Mouse (Mus musculus) gastrocnemius, postnatal 4 days (tissue): ENCODE measurements around the gene Nudt12. TPM values are rescaled to one million over a fixed set of nuclear protein-coding genes. Genes with fewer than 3 reads are reported as not detected.

Source experiments
- DNase-seq, 2 experiments: peaks; one replicate each; pipeline ENCODE4 v3.0.0; 2021 to 2022; ENCODE audit warnings: low spot score in 2 of 2, mixed read lengths in 2 of 2
- long read RNA-seq, 2 experiments: library from polyadenylated mRNA; stranded (forward); transcript quantifications; one replicate each; pipeline ENCODE4 v2.0.0; 2021
- total RNA-seq, 2 experiments: library from RNA; stranded (reverse); gene quantifications; 2 replicates each; pipeline ENCODE4 v1.2.3; 2021

The Nudt12 gene
- total RNA-seq, result 1 to 10 TPM; 4.9 to 7.2 TPM
- long read RNA-seq, experiment 1, full-length matches to known transcripts, result 1 of 1 reads
- long read RNA-seq, experiment 1, partial matches to known transcripts, result 0 of 1 reads
- long read RNA-seq, experiment 1, other reads (novel, unspliced or antisense), result 0 of 1 reads
- long read RNA-seq, experiment 2, full-length matches to known transcripts, result 2 of 2 reads
- long read RNA-seq, experiment 2, partial matches to known transcripts, result 0 of 2 reads
- long read RNA-seq, experiment 2, other reads (novel, unspliced or antisense), result 0 of 2 reads

DNA sequence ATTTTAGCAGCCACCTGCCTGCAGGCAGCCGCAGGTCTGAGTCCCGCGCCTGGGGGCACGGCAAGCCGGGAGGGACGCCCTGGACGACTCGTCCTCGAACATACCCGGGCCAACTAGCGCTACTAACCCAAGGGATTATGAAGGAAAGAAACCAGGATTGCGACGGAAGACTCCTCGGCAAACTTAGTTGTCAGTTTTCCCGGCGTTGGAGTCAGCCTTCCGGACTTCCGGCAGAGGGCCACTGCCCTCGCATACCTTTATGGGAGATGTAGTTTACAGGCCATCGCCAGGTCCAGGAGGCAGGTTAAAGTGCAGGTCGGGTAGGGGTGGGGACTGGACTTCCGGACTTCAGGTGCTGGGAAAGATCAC, at the start of gene Nudt12:
Nudt12 (minus strand) TSS at position 282 of the 369 bp plus-strand sequence.
- DNase-seq, result peak; percentile 41 to 52

DNA sequence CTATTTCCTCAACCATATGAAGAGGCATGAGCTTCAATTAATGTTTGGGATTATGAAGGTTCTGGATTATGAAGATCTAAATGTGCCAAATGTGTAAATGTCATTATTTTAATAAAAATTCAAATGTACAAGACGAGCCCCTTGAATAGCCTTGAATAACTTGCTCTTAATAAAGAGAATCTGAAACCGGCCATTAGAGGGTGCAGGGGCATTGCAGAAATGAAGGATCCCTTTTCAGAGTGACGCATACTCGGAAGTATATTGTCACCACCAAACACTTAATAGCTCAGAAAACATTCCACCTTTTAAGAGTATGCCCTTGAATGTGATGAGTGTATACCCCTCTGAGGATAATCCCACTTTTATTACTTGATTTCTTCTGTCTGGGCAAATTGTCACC, 40.1 kb upstream of the Nudt12 start:
- no peak for DNase-seq

DNA sequence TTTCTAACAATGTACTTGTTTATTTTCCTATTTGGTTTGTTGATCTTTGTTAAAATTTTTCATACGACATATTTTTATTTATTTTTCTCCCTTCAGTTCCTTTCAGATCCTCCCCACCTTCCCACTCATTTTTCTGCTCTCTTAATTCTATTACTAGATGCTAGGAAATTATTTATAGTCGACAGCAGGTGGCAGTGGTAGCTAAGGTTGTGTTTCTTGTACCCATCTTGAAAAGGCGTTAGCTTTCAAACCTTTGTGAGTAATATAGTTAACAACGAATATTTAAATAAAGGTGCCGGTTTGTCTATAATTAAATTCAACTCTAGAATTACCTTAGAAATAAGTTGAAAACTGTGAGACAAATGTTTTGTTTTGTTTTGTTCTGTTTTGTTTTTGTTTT, 26.6 kb upstream of the Nudt12 start:
- DNase-seq, result no peak

DNA sequence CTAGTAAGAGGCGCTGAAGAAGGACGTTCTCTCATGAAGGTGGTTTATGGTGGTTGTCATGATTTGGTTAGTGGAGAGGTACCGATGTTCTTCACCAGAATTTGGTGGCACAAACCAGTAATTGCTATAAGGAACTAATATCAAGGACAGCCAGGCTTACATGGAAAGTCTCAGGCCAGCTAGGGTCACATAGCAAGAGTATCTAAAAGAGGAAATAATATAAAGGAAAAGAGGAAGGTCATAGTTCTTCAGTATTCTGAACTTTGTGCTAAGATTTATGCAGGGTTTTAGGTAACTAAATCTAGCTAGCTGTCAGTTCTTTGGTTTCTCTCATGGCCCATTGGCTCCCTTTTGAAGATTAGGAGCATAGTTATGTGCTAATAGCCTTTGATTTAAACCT, 20.3 kb upstream of the Nudt12 start:
- DNase-seq, result no peak

DNA sequence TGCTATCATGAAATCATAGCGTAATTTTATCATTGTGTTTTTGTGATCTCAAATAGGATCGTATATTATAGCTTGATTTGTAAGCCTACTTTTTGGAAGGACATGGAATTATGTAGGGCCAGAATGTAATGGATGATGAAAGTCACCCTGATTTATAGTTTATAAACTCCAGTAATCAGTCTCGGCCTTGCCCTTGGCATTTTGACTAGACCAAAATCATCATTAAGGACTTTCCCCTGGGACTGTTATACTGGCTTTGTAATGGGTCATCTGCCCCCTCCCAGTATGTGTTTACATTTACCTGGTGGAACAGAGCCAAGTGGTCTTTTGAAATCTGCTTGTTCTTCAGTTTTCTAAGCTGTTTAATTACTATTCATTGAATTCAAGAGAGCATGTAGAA, 13.2 kb upstream of the Nudt12 start:
- no peak for DNase-seq

DNA sequence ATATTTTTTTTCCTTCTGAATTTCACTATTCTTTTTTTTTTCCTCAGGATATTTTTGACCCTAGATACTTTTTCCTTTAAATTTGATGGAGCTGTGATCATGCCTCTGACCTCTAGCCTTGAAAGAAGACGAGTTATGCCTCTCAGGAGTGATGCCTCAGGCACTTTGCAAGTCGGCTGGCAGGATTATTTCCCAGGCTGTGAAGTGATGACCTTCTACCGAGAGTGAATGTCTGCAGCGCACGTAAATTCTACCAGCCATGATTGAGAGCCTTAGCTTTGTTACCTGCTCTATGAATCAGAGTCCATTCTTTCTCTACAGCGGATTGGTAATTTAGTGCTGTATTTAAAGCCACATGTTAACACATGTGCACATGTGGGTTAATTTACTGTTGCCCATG, 11.3 kb upstream of the Nudt12 start:
- no peak for DNase-seq

DNA sequence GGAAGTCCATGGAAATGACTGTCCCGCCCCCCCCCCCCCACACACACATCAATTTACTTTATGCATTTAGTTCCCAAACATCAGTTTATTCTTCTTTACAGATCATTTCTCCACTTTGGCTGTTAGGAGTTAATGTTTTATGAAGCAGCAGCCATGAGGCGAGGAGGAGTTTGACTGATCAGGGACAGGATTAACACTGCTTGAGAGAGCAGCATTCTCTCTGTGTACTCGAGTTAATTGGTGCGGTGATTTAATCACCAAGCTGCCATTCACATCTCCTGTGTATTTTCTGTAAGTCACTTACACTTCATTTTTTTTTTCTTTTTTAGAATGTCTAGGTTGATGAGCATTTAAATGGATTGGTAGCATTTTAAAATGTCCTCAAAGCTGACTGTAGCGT, 10.8 kb upstream of the Nudt12 start:
- no peak for DNase-seq

DNA sequence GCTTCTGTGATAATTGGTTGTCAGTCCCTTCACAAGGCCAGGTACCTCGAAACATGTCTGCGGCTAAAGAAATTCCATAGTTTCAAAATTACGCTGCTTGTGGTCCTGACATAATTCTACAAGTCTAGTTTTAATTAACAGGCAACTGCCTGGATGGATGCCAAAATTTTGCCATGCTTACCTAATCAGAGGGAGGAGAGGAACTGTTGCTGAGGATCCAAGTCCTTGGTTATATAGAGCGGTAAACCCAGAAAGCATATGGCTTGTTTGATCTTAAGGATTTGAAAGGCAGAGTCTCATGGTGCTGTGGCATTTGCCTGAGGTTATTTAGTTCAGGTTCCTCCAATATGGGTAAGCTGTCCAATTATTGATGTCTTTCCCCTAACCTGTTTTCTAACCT, 5.5 kb upstream of the Nudt12 start:
- DNase-seq, result no peak

DNA sequence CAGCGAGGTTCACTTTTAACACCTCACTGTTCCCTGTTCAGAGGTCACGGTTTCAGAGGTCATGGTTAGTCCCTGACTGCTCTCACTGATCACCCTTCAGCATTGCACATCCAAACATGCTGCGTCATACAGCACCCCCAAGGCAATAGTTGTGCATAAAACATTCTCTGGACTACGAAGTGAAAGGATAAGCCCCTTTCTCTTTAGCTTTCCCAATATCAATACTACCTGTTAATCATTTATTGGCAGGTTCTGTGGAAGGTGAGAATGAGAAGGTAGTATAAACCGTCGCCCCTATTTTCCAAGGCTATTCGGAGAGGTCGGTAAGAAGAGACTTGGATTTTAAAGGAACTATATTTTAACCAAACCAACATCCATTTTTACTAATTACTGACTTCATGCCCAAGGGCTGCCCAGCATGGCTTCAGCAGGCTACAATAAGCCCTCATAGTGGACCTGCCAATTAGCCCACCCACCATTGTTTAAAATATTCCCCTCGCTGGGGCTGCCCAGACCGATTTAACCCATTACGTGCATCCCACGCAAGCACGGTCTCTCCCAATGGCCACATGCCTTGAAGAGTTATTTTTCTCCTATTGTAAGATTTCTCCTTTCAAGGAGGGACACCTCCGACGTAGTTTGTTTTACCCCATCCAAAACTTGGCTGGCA, 616 bp downstream of the Nudt12 start:
- DNase-seq, result no peak

DNA sequence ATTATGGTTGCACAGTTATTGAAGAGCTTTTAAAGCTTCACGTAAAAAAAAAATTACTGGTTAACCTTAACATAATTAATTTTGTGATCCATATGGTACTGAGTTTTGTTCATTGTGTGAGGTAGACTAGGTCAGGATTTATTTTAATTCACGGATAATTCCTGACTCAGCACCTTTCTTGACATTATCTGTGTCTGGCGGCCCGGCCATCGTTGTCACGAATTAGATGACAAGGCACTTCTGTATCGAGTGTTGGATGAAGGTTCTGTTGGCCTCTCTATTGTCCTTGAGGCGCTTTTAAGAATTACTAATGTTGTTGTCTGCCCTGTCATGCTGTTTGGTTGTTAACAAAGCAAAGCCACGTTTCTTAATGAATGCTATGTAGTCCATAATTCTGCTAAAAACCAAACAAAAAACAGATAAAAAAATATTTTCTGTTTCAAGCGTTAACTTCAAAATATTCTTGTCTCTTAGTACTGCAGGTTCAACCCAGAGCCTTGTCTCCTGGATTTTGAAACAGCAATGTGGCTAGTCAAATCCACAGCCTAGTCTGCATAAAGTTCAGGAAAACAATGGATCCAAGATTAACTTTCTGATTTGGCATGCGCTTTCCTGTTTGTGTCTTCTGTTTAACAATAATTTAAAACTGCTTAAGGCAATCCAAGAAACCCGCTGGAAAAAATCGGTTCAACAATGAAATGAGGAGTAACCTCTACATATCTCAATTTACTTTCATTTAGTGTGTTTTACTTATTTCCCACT, 1.4 kb downstream of the Nudt12 start:
- no peak for DNase-seq

DNA sequence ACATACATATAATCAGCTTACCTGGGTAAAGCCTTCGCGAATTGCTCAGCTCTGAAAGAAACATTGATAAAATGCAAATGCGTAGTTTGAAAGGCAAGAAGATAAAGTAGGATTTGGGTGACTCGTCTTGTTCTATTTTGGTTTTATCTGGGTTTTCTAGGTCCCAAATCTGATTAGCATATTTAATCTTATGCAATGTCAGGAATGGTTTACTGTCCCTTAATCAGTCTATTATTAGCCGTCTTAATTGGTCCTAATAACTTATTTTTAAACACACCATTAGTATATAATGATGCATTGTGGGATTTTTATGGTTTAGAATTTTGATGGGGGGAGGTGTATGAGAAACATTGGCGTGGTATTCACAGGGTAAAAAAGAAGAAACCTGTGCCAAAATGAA, 21.9 kb downstream of the Nudt12 start, which contains the start of gene Pdzph1:
Pdzph1 (minus strand) TSS at position 101 of the 400 bp plus-strand sequence.
- DNase-seq, result no peak

DNA sequence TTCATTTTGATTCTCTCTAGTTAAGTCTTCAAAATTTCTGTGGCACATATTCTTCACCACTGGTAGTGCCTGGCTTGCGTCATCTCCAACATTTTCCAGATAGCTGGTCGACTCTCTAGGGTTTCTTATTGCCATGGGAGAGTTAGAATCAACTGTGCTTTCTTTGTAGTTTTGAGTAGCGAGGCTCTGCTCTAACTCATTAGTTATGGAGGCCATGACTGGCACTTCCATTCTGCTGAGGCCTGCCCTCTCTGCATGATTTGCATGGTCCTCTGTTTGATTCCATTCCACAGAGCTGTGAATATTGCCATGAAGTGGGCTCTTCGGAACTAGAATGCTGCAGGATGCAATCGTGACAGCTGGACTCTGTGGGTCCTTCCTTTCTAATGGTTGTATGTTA, 39.9 kb downstream of the Nudt12 start:
- no peak for DNase-seq

DNA sequence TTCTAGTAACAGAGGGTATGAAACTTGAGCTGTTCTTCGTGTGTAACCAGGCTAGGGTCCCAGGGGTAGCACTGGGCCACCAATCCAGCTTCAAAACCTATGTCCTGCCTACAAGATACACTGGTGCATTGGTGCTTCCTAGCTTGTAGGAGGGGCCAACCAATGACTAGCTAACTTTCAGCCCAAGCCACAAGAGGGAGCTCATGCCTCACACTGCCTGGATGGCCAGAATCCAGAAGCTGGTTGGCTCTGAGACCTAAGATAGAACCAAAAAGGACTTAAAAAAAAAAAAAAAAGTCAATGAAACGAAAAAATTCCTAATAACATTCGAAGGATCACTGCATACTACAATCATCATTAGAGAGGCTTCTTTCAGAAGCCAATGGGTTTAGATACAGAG, 53.3 kb downstream of the Nudt12 start:
- no peak for DNase-seq

DNA sequence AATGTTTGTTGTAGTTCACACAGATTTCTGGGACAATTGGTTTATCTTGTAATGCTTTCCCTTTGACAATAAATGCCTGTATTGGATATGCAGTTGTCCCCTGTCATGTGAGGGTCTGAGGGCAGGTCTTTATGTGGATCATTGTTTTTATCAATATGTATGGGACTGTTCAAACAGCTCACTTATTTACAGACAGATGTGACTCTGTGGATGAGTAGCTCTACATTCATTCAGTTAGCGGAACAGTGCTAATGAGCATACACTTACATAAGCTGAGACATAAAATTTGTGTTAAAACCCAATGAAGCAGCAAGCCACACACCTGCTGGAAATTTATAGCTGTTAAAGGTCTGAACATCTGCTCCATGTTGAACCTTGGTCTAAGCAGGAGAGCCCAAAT, 56.1 kb downstream of the Nudt12 start:
- DNase-seq, result no peak

Other genes with a start within 250 kb of the Nudt12 start
- gene Pdzph1, start 22.0 kb downstream of the Nudt12 start, total RNA-seq, result not detected